Mouse (Mus musculus) common myeloid progenitor, adult 5-6 weeks (primary cell): ENCODE results near the gene Gpr62. TPM values are rescaled to one million over a fixed set of nuclear protein-coding genes. Genes with fewer than 3 reads are reported as not detected.
"Not testable (repeated sequence)": the region's sequence is repeated elsewhere in the genome, so short reads cannot be mapped to it uniquely, and the experiment has no call there.

ENCODE experiments used
- ATAC-seq: replicated peaks from 2 replicates; pipeline ENCODE4 v1.8.0; 2016; ENCODE audit warnings: low read depth, mild to moderate bottlenecking, moderate TSS enrichment, inconsistent platforms; ENCODE audit not compliant: poor library complexity, severe bottlenecking
- total RNA-seq: library from RNA; stranded (forward); fragments of 200-1000, 187-1606 nt; gene quantifications from 2 replicates; pipeline ENCODE4 v1.2.3, GENCODE M21; 2017

Gene Gpr62
- total RNA-seq = not detected in 2 replicates

DNA sequence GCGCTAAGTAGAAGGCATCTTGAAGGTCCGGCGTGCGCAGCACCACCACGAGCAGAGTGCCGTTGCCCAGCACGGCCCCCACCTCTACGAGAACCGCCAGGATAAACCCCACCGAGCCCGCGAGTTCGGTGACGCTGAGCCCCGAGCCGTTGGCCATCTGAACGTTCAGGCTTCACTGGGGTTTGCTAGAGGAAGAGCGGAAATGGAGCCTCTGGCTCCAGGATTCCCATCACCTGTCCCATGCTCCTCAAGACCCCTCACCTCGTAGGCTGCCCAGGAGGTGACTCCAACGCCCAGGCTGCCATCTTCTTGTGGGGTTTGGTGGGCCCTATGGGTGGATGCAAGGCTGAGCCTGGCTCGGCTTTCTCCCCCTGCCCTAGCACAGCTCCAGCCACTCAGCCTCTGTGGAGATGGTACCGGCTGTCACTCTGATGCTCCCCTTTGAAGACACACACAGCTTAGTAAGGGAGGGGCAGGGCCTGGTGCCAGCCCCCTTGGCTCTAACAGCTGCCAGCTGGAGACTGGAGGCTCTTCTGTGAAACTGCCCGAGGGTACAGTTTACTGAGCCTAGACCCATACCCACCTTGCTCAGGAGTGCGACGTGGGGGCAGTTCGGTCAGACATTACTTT is at the start of gene Gpr62:
Gpr62 (minus strand) TSS at position 368 of the 630 bp plus-strand sequence.
- ATAC-seq = no peak

DNA sequence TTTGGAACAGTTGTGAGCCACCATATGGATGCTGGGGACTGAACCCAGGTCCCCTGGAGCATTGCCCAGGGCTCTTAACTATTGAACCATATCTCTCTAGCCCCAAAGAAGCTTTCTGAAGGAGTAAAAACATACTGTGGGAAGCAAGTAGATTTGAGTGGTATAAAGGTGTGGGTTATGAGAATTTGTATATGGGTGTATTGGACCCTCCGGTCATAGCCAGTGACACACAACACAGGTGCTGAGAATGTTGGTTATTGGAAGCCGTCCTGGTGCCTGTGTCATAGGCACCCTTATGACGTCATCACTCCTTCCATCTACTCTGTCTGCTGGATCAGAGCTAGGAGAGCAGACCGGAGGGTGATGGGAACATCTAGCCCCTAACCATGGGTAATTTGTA is 48.5 kb upstream of the Gpr62 start, which contains the start of gene Iqcf5:
Iqcf5 (plus strand) TSS at position 301 of the 400 bp plus-strand sequence.
- no peak for ATAC-seq

DNA sequence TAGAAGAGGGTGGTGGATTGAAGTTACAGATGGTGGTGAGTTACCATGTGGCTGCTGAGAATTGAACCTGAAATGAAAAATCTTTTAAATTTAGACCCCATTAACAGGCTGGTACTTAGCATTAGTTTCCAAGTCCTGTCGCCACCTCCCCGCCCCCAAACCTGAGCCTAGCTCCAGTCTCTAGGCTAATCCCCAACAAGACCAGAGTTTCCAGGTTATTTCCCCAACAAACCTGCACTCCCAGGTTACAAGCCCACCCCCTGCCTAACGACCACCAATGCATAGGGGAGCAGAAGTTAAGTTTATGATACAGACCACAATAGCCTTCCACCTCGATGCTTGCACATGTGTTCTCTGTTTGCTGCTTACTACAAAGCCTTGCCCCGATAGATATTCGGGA is 47.8 kb upstream of the Gpr62 start:
- no peak for ATAC-seq

DNA sequence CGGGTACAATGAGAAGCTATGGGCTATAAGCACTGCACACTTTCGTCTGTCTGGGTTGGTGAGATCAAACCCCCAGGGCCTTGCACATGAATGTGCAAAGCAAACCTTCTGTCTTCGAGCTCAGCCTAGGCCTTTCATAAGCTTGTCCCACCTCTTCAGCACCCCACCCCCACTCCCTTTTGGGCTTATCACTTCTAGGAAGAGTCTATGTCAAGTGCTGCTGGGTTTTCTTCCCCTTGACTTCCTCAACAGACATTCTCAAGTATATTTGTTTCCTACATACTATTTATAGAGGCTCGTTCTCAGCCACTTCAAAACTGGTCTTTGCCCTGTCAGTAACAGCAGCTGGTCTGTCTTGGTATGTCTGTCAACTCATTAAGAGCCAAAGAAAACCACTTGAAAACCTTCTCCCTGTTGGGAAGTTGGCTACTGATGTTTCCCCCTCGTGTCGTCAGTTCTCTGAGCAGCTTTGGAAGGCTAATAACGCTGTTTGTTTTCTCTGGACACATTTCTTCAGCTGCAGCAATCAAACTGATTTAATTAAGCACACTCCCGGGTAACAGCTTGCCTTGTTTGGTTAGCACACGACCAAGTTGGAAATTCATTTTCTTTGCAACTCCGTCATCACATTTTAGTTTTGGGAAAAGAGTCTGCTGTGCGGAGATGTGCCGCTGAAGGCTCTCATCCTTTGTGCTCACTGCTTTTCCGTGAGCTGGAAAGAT is 47.2 kb upstream of the Gpr62 start:
- no peak for ATAC-seq

DNA sequence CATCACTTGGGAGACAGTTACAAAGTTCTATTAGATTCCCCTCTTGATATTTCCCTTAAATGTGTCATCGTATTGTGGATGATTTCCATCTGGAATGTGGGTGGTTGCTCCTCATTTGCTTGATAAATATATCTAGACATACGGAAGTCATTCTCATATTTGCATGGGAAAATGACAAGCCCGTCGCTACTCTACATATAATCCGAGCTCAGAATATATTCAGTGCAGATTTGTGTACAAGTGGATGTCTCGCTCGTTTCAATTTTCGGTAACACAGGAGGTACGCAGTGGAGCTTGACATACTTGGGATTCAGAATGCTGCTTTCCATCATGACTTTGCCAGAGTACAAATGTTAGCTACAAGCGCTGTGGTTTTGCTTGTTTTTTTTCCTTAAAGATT is 43.6 kb upstream of the Gpr62 start:
- ATAC-seq = no peak

DNA sequence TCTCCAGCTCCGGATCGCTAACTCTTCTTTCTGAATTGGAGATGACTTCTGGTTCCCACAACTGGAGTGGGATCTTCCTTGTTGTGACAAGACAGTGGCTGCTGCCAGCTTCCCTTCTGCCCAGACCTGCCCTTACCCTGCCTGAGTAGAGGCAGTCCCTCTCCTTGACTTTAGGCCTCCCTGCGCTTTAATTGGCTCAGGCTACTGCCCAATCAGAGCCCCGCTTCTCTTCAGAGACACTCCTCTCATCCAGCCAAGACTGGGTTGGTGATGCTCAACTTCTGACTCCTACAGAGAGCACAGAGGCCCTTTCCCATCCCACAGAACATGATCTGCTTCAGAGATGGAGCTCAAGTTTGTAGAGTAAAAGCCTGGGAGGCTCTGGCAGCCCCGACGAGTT is 38.5 kb upstream of the Gpr62 start:
- no peak for ATAC-seq

DNA sequence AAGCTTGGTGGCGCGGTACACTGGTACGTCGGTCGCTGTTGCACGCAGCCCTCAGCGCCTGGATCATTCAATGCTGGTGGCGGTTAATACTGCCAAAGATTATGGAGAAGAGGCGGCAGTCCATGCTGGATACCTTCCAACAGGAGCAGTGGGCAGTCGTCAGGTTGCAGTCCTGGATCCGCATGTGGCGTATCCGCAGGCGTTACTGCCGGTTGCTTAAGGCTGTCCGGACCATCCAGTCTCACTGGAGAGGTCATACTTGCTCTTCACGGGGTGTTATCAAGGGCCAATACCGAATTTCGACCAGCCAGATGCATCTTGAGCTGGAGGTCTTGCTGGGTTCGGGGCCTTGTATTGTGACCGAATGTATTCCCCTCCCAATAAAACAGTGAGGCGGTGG is 36.1 kb upstream of the Gpr62 start:
- no peak for ATAC-seq

DNA sequence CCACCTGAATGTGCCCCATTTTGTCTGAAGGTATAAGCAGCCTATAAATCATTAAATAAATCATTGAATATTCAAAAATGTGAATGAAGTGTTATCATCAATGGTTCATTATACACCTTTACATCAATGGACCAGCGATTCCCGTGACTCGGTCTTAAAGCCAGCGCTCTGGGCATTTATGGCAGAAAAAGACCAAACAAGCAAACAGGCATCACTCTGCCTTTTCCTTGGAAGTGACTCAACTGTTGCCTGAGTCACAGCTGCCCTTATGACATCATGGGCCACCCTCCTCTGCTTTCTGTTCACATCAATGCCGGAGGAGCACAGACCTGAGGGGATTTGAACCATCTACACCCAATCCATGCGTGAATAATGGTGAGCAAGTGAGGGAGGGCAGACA is 33.9 kb upstream of the Gpr62 start, which contains the start of gene Iqcf1:
Iqcf1 (plus strand) TSS at position 301 of the 400 bp plus-strand sequence.
- no peak for ATAC-seq

DNA sequence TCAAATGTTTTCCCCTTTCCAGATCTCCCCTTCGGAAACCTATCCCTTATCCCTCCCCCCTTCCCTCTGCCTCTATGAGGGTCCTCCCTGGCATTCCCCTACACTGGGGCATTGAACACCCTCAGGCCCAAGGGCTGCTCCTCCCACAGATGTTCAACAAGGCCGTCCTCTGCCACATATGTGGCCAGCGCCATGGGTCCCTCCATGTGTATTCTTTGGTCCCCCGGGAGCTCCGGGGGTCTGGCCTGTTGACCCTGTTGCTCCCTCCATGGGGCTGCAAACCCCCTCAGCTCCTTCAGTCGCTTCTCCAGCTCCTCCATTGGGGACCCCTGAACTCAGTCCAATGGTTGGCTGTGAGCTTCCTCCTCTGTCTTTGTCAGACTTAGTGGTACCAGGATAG is 21.9 kb upstream of the Gpr62 start:
- not testable (repeated sequence) for ATAC-seq

DNA sequence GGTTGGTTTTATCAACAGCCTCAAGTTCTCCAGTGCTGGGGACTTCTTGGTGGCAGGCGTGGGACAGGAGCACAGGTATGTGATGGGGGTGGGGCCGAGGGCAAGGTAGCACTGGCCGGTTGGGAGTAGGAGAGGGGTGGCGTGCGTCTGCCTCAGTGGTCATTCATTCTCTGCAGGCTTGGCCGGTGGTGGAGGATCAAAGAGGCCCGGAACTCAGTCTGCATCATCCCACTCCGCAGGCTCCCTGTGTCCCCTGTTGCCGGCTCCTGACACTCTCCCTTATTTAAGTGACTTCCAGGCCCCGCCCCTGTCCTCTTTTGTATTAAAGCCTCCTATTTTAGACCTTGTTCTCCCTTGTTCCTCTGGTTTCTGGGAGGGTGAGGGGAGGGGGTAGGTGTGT is 19.3 kb upstream of the Gpr62 start:
- no peak for ATAC-seq

DNA sequence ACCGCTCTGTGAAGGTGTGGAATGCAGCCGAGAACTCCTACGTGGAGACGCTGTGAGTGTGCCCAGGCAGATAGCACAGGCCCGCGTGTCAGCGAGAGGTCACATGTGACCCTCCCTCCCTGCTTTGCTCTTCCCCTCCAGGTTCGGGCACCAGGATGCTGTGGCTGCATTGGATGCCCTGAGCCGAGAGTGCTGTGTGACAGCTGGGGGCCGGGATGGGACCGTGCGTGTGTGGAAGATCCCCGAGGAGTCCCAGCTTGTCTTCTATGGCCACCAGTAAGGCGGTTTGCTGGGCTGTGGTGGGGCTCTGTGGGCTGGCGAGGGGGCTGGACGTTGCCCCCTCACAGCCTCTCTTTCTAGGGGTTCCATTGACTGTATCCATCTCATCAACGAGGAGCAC is 17.9 kb upstream of the Gpr62 start:
- ATAC-seq = no peak

DNA sequence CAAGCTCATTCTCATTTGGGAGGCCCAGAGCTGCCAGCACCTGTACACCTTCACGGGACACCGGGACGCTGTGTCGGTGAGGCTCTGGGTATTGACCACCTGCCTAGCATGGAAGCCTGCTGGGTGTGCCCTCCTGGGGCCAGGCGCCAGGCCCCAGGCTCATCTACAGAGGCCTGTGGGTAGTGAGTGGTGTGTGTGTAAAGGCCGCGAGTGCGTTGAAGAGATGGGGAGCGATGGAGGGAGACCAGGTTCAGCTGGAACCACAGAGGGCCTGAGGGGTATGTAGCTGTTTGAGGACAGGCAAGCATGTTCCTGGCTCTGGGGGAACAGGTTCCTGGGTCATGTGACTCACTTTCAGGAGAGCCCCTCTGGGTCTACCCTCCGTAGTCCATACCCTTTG is 17.4 kb upstream of the Gpr62 start:
- ATAC-seq = no peak

DNA sequence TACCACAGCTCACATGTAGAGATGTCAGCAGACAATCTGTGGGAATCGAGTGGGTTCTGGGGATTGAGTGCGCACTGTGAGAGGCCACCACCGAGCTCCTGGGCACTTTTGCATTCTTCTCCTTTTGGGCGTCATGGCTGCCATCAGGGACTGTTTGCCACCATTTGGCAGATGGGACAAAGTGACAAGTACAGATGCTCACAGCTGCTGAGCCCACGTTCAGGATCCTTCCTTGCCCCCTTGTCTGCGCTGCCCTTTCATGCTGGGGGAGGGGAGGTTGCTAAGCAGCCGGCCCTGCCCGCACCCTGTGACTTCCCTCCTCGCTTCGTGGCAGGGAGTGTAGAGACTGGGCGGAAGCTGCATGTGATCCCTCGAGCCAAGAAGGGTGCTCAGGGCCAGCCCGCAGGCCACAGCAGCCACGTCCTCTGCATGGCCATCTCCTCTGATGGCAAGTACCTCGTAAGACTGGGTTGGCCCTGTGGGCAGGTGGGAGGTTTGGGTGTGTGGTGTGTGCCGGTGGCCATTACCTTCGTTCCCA is 16.9 kb upstream of the Gpr62 start:
- no peak for ATAC-seq

DNA sequence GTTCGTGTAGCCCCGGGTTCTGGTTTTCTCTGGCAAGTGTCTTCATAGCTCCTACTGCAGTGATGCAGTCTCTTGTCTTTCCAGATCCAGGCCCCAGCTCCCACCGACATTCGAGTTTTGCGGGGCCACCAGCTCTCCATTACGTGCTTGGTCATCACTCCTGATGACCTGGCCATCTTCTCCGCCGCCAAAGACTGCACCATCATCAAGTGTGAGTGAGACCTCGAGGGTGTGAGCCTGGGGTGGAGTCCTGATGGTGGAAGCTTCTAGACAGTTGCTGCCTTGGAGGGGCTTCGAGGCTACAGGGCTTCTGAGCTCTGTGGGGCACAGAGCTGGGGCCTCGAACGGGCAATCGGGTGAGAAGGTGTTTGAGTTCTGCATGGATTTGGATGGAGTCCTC is 15.9 kb upstream of the Gpr62 start:
- no peak for ATAC-seq

DNA sequence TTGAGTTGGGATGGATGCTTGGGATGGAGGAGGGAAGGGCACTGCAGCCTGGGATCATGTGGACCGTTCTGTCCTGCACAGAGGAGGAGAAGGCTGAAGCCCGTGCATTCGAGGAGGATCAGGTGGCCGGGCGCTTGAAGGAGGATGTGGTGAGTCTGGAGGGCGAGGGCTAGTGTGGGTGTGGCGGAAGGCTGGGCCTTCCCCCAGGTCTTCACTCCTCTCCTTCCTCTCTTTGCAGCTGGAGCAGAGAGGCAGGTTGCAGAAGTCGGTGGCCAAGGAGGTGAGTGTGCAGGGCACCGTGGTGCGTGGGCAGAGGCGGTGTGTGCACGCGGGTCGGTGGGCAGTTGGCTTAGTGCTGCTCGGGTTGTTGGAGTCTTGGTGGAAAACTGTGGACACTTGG is 15.3 kb upstream of the Gpr62 start:
- peak; percentile 9; the same call in 1 of the 2 replicates for ATAC-seq

DNA sequence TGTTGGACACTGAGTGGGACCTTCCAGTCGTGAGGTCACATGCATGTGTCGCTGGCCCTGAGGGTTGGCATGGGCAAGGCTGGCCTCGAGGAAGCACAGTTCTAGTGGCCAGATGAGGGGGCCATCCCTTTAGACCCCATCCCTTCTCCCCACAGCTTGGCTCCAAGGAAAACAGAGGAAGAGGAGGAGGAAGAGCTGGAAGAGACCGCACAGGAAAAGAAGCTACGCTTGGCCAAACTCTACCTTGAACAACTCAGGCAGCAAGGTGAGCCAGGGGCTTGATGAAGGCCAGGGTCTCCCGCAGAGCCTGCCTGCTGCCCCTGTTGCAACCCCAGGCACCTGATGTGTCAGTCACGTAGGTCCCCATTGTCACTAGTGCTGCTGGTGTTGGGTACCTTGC is 14.8 kb upstream of the Gpr62 start:
- no peak for ATAC-seq

DNA sequence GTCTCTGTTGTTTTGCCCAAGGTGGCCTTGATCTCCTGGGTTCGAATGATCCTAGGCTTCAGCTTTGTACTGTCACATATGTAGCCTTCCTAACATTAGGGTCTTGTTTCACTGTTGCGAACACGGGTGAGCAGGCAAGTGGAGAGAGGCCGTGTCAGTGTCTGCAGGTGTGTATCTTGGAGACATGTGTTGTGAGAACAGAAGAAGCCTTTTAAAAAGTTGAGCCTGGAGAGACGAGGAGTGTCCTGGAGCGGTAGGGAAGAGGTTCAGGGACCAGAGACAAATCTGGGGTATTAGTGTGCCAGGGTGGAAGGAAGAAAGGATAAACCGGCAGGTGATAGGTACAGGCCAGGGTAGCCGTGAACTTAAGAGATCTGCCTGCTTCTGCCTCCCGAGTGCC is 12.4 kb upstream of the Gpr62 start:
- ATAC-seq = no peak

DNA sequence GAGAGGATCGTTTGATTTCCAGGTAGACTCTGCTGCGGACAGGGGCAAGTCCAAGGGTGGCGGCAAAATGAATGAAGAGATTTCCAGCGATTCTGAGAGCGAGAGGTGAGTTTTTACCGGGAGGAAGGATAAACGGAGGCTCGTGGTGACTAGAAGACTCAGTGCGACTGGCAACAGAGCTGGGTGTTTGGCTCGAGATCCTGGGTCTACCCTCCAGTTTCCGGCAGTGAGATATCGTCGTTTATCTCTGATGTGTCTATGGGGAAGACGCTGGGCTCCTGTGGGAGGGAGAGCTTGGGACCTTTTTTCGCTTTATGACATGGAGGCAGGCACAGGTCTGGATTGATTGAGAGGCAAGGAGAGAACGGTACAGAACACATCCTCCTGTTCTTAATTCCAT is 11.9 kb upstream of the Gpr62 start:
- ATAC-seq = no peak

DNA sequence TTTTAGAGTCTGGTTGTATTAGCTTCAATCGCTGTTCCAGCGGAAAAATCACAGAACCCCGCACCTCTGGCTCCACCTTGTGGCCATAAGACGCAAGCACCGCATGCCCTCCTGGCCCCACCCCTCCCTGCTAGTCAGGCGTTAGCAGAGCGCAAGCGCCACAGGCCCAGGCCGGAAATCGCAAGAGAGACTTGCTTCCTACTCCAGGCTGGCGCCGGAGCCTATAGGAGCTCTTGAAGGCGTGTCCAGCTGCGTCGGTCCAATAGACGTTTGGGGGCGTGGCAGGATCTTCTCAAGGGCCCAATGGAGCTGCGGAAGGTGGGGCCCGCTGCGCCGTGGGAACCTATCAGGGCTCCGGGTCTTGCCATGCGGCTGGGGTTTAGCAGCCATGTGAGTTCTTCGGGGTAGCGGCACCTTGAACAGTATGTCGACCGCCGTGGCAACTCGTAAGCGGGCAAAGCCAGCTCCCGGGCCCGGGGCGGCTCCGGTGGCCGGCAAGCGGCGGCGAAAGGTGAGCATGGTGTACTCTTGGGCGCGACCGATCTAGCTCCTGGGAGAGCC is 11.3 kb upstream of the Gpr62 start, which contains the start of gene Parp3:
Parp3 (minus strand) TSS at position 26 of the 561 bp plus-strand sequence.
- peak; percentile 89 for ATAC-seq

DNA sequence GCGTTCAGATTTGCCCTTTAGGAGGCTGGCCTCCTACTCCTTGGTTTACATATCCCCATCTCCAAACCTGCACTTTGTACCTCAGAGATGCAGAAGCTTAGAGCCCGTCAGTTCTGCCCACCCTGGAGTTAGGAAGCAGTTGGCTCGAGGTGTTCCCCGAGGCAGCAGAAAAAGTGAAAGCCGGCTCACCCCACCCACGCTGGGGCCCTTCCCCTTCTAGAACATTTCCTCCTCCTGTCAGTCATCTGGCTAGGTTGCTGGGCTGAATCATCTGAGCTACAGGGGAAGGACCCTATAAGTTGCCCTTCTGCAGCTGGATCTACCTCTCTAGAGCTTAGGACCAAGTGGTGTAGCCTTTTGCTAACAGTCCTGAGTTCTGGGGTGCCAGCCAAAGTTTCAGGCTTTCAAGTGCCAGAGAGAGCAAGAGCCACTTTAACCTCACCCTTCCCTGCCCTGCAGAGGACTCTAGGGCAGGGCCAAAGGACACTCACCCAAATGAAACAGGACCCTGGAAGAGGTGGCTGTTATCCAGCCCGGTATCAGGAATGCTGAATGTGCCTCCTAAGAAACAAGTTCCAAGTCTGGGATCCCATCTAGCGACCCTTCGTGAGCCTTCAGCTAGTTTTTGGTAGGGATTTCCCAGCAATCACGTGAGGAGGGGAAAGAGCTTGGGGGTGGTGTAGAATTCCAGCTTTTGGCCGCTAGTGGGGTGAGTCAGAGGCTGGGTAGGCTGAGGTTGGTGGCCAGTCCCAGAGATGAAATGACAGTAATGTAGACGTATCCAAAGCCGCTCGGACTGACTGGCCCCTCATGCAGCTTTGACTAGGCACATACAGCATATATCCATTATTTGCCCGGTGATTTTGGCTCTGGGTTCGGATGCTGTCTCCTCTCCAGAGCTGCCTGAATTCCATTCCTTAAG is 10.5 kb upstream of the Gpr62 start:
- ATAC-seq = peak; percentile 29
